Mouse (Mus musculus) gastrocnemius, postnatal 36 days (tissue): ENCODE data around the gene Hist1h2ad. TPM values are rescaled to one million over a fixed set of nuclear protein-coding genes. Genes with fewer than 3 reads are reported as not detected.
A peak's percentile ranks its signal among the peaks of the same experiment; 100 is the strongest.
"Not testable (repeated sequence)": the region's sequence is repeated elsewhere in the genome, so short reads cannot be mapped to it uniquely, and the experiment has no call there.

ENCODE experiments used
- DNase-seq, 2 experiments: peaks; one replicate each; pipeline ENCODE4 v3.0.0; 2022
- intact Hi-C: fragments of 180-260 bp; cut with DNase I; formaldehyde crosslinking; loops from one replicate; pipeline ENCODE4 v1.15.1; 2025
- total RNA-seq, 2 experiments: library from RNA; stranded (reverse); gene quantifications; 2 replicates each; pipeline ENCODE4 v1.2.3; 2021

Gene Hist1h2ad
- total RNA-seq, 2 experiments from 2014 or later: 1.2 to 2.2 TPM

DNA sequence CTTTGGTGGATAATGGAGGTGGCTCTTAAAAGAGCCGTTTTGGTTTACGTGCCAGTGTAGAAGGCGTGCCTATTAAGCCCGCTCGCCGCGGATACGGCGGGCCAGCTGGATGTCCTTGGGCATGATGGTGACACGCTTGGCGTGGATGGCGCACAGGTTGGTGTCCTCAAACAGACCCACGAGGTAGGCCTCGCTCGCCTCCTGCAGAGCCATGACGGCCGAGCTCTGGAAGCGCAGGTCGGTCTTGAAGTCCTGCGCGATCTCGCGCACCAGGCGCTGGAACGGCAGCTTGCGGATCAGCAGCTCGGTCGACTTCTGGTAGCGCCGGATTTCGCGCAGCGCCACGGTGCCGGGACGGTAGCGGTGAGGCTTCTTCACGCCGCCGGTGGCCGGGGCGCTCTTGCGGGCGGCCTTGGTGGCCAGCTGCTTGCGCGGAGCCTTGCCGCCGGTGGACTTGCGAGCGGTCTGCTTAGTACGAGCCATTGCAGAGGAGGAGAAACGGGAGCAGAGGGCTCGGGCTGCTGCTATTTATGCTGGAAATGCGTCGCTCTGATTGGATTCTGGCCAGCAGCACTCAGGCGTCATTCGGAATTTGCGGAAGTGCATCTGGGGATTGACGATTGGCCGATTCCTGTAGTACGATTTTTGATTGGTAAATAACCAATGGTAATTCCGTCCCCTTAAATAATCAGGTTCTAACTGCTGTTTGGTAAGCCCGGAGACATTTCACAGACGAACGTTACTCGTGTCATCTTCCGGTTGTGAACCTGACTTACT, 12.1 kb upstream of the Hist1h2ad start, which contains the start of gene Hist1h3e:
Hist1h3e (minus strand) TSS at position 487 of the 777 bp plus-strand sequence.
- DNase-seq: peak; percentile 83 to 88
- intact Hi-C loops: not testable (repeated sequence)

DNA sequence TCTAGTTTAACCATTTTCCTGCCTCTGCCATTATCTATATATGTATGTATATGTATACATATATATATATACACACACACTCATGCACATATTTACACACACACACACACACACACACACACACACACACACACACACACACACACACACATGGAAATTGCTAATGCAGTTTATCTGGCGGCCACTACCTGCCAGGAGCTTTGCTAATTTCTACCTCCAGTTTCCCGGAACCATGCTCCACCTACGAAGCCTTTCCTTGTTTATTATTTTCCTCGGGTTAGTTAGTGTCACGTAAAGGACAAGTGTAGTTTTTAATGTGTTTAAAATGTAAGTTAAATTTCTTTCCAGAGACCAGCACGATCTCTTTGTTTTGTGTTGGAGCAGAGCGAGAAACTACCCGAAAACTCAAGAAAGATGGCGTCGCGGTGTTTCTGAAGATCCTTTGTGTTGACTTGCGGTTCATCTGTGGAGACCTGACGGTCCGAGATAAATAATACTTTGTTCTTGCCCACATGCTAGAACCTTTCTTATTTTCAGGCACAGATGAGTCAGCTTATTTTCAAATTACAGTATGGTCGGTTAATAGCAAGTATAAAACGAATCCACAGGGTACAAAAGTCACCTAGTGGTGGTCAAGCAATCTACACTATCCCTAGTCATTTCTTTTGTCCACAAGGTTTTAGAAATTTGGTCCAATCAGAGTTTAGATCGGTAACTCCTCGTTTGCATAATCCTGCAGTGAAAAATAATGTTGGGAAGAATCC, 11.3 kb upstream of the Hist1h2ad start:
- intact Hi-C loops: no loop called here
- no peak for DNase-seq

DNA sequence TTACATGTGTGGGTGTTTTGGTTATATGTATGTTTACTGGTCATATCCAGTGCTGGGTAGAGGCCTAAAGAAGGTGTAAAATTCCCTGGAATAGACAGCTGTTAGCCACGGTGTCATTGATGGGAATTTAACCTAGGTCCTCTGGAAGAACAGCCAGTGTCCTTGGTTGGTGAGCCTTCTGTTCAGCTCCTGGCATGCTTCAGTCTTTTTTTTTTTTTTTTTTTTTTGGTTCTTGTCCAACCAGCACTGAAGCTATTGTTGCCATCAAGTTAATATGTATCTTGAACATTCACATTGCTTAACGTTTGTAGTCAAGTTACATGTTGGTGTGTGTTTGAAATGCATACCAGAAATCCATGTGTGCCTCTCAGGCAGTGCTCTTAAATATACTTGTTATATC, 9.7 kb upstream of the Hist1h2ad start:
- intact Hi-C loops: no loop called here
- DNase-seq: no peak

DNA sequence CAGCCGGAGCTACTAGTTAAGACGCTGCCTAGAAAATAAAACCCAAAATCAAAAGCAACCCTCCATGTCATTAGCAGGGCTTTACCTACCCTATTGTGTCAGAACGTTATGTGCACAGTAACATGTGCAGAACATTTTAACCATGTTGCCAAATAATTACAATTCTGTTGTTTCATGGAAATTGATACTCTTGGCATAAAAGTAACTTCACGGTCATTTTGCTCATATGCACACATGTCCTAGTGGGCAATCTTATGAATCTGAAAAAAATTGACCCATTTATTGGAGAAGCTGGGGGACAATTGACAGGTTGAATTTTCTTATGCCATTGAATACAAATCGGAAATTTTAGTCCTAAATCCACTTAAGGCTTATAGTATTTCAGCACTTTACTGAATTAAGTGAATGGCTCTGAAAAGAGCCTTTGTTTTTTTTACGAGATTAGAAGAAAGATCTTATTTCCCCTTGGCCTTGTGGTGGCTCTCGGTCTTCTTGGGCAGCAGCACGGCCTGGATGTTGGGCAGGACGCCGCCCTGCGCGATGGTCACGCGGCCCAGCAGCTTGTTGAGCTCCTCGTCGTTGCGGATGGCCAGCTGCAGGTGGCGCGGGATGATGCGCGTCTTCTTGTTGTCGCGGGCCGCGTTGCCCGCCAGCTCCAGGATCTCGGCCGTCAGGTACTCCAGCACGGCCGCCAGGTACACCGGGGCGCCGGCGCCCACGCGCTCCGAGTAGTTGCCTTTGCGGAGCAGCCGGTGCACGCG, 3.7 kb upstream of the Hist1h2ad start:
- DNase-seq, intact Hi-C loops: not testable (repeated sequence)

DNA sequence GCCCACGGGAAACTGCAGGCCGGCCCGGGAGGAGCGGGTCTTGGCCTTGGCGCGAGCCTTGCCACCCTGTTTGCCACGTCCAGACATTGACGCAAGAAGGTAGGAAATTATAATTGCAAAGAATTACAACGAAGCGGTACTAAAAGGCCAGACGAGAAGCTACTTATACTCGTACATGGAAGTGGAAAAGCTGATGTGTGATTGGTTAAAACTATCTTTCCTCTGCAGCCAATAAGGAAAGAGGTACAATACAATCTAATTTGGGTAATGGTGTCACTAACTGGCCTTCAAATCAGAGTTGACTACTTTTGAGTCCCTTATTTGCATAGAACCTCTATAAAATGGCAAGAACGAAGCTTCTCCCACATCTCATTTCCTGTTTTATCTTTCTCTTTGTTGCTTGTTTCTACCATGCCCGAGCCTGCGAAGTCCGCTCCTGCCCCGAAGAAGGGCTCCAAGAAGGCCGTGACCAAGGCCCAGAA, 3.1 kb upstream of the Hist1h2ad start, which contains the start of the genes Hist1h2ae and Hist1h2bg:
Hist1h2ae (minus strand) TSS at position 199 of the 482 bp plus-strand sequence.
Hist1h2bg (plus strand) TSS at position 375 of the 482 bp plus-strand sequence.
- peak in 1 of 2 experiments; percentile 47 for DNase-seq
- intact Hi-C loops: no loop called here

DNA sequence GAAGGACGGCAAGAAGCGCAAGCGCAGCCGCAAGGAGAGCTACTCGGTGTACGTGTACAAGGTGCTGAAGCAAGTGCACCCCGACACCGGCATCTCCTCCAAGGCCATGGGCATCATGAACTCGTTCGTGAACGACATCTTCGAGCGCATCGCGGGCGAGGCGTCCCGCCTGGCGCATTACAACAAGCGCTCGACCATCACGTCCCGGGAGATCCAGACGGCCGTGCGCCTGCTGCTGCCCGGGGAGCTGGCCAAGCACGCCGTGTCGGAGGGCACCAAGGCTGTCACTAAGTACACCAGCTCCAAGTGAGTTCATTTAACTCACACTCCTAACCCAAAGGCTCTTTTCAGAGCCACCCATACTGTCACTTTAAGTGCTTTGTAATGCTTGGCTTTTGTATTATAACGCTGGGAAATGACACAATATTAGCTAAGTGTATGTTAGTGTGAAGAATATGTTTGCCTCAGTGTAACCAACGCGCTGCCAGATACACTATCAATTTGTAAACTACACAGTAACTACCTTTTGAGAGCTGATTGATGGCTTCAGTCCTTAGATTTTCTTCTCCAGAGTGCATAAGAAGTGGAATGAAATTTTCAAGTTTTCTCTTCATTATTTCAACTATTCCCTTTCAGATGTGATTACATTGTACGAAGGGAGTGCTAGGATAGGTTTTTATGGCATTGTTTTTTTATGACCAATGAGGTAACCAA, 2.5 kb upstream of the Hist1h2ad start:
- DNase-seq, intact Hi-C loops: not testable (repeated sequence)

DNA sequence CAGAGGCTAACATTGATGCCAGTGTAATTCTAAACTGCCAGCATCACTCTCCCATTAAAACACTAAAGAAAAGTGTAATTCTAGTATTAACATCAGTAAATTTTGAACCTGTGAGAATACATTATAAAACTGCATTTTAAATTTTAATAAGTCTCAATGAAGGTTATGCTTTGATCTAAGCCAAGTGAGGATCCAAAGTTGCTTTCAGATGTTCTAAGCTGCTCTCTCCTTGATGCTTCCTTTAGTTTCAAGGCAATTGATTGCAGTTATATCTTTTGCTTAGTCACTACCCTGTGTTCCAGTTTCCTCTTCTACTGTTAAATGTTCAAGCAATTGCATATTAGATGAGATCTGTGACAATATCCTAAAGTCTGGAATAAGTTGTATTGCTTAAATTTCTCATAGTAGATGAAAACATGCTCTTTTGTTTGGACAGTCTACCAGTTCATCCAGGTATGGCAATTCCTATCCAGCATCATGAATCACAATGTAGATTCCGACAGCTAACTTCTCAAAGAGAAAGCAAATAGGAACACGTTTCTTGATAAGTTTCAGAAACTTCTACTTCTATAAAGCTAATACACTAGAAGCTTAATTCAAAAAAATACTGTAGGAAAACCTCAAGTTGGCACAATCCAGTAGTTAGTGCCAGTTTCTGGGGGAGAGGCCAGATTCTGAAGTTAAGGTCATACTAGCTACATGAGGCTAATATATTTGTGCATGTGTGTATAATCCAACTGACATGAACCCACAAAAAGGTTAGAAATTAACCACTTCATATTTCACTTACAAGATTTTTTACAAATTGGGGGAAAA, 1.8 kb upstream of the Hist1h2ad start:
- intact Hi-C loops: no loop called here

DNA sequence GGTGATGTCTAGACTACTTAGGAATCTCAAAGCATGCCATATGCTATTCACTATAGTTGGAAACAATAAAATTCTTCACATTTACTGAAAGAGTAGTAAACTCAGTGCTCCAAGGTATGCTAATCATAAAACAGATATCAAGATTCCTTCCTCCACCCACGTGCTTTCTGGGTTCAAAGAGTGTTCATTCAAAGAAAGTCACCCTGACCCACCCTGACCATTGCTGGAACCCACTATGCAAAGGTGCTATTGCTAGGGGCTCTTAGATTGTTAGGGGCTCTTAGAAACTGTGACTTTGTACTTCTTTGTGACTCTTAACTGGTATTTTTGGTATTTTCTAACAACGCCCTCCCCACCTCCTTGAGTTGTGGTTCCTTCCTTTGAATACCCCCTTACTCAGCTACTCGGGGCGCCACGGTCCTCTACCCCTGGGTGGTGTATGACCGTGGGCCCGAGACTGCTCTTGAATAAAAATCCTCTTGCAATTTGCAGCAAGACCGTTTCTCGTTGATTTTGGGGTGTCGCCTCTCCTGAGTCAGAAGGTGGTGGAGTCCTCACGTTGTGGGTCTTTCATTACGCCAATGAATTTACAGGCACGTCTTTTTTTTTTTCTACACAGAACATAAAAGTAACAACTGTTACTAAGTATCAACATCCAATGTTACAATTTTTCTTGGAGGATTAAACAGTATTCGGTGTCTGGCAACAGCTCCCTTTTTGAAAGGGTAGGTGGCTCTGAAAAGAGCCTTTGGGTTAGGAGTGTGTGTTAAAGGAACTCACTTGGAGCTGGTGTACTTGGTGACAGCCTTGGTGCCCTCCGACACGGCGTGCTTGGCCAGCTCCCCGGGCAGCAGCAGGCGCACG, 915 bp upstream of the Hist1h2ad start:
- intact Hi-C loops, DNase-seq: not testable (repeated sequence)

More for the DNA sequence above, 1.8 kb upstream of the Hist1h2ad start:
- no peak for DNase-seq

DNA sequence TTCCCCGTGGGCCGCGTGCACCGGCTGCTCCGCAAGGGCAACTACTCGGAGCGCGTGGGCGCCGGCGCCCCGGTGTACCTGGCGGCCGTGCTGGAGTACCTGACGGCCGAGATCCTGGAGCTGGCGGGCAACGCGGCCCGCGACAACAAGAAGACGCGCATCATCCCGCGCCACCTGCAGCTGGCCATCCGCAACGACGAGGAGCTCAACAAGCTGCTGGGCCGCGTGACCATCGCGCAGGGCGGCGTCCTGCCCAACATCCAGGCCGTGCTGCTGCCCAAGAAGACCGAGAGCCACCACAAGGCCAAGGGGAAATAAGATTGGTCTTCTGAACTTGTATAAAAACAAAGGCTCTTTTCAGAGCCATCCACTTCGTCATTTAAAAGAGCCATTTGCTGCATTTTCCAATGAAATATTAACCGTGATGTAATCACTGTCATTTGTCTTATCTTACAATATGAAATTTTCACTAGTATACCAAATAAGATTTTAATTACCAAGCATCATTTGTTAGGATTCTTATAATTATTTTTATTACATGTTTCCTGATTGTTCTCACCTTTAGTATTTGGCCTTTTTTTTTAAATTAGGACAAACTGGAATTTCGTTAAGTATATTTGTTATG, 477 bp downstream of the Hist1h2ad start:
- intact Hi-C loops, DNase-seq: not testable (repeated sequence)

DNA sequence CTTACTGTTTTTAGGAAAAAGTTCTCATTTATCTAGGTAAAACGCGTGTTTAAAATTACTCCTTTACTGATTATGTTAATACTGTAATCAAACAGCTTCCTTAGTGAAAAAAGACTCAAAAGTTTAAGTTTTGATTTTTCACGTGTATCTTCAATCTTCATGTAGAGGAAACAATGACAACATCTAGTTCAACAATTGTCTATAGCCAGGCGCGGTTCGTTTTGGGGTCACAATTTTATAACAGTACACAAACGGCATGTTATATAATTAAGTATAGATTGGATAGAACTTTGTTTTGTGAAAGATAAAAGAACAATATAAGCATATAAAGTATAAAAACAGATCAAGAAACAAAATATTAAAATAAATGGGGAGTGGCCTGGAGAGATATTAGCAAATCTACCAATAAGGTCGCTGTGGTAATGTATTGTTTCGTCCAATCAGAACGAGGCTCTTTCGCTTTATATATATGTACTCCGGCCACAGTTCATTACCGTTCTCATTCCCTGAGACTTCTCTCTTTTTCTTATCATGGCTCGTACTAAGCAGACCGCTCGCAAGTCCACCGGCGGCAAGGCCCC, 1.2 kb downstream of the Hist1h2ad start, which contains the start of gene Hist1h3d:
Hist1h3d (plus strand) TSS at position 493 of the 581 bp plus-strand sequence.
- intact Hi-C loops: no loop called here
- no peak for DNase-seq

DNA sequence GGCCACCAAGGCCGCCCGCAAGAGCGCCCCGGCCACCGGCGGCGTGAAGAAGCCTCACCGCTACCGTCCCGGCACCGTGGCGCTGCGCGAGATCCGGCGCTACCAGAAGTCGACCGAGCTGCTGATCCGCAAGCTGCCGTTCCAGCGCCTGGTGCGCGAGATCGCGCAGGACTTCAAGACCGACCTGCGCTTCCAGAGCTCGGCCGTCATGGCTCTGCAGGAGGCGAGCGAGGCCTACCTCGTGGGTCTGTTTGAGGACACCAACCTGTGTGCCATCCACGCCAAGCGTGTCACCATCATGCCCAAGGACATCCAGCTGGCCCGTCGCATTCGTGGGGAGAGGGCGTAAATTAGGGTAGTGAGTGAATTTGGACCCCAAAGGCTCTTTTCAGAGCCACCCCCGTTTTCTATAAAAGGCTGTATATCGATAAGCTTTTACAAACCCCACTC, 1.7 kb downstream of the Hist1h2ad start:
- intact Hi-C loops, DNase-seq: not testable (repeated sequence)

DNA sequence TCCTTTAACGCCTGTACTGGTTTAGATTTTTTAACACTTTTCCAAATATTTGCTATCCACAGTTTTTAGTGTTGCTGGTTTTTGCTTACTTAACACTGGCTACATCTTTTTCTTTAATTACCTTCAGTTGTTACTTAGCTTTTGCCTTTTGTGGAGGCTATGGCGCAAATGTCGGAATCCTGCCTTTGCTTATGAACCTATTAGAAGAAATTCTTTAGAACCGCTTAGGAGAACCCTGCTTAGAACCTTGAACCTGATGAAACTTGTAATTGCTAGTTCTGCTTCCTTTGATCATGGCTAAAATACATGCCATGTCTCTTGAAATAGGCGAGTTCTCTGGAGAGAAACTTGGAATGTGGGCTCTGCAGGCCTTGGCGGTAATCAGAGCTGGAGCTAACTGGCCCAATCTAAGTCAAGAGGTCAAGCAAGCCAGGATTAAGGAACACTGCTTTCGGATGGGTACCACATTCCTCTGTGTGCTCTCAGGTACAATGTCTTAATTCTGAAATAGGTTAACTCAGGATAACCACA, 2.2 kb downstream of the Hist1h2ad start:
- no peak for DNase-seq
- intact Hi-C loops: no loop called here

DNA sequence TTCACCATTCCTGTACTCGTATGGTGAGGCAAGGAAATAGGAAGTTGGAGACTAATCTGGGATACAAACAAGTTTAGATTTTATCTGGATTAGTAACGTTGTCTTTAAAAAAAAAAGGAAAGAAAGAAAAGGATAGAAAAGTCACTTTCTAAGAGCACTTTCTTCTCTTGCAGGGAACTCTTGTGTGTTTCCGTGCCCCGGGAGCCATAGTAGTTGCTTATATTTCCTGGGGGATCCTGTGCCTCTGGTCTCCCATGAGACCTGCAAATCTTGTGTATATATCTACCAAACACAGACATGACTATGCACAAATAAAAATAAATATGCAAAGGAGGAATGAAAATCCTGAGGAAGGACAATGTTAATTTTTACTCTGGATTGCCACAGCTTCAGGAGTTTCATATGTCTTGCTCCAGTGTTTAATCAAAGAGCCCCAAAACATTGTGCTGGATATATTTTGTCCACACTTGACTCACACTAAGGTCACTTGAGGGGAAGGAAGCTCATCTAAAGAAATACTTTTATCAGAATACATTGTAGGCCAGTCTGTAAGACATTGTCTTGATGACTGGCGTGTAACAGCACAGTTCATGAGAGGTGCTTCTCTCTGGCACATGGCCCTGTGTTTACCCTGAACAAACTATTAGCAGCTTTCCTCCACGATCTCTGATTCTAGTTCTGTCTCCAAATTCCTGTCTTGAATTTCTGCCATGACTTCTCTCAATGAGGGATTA, 2.9 kb downstream of the Hist1h2ad start:
- DNase-seq: no peak
- intact Hi-C loops: no loop called here

DNA sequence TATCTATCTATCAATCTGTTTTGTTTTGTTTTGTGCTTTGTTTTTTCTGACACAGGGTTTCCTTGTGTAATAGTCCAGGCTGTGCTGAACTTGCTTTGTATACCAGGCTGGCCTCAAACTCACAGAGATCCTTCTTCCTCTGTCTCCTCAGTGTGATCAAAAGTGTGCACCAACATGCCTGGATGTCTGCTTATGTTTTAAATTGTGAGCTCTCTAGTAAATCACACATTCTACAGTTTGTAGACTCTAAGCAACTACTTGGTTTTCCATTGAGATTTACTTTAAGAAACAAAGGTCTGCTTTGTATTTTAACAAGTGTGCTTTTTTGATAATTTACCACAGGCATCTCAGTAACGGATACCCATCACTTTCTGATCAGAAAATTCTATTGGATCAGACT, 3.7 kb downstream of the Hist1h2ad start:
- intact Hi-C loops: no loop called here
- DNase-seq: no peak

DNA sequence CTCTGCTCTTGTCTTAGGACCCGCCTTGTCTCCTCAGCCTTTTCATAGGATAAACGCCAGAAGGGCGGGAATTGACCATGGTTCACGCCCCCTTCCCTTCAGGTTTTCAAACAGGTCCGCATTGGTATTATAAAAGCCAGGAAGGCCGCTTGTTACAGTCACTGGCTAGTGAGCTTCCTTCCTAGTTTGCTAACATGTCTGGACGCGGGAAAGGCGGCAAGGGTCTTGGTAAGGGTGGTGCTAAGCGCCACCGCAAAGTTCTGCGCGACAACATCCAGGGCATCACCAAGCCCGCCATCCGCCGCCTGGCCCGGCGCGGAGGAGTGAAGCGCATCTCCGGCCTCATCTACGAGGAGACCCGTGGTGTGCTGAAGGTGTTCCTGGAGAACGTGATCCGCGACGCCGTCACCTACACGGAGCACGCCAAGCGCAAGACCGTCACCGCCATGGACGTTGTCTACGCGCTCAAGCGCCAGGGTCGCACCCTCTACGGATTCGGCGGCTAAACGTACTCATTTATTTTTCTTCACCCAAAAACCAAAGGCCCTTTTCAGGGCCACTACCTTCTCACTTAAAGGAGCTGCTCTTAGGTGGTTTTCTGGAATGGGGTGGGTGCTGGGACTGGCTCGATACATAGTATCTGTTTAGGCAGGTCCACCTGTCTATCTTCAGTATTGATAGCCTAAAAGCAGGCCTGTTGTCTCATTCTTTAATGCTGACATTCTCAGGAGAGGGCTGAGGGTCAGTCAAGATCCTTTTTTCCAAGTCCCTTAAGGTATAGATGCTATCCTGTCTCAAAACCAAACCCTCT, 7.4 kb downstream of the Hist1h2ad start, which contains the start of gene Hist1h4d:
Hist1h4d (plus strand) TSS at position 191 of the 811 bp plus-strand sequence.
- peak; percentile 89 to 91 for DNase-seq
- intact Hi-C loops: loop anchor here (1.0 to 10.0 kb wide), 3 partner anchors 40 to 1867 kb away; partner anchors contain the start of genes Hist1h2ai, Hist1h2bb, Hist1h2be and Hist1h2bl
